Mouse (Mus musculus): ENCODE data around the gene Haus4. TPM values are rescaled to one million over a fixed set of nuclear protein-coding genes. Genes with fewer than 3 reads are reported as not detected.

Gene Haus4
- total RNA-seq, 4 experiments from 2014 or later, result 3.0 to 4.7 (median 3.4) TPM

GRCm38 (mm10) chr14:54496706-54497105 is 57.7 kb downstream of the Haus4 start:
- DNase-seq (ENCODE audit: low spot score in 2 of 2), result no peak

GRCm38 (mm10) chr14:54494234-54494633 is 60.2 kb downstream of the Haus4 start:
- no peak for DNase-seq (ENCODE audit: low spot score in 2 of 2)

DNA sequence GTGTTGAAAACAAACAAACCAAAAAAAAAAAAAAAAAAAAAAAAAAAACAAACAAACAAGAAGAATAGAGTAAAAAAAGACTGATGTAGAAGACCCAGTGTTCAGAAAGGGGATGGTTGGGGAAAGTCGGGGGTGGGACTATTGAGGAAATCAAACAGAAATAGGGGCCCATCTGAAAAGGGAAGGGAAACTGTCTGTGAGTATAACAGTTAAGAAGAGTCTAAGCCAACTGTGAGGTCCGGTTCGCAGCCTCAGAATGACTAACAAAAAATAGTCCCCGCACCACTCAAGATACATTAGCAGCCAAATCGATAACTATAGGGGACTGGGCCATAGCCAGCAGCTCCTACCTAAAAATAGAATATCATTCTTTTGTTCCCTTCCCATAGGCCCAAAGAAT is 61.2 kb downstream of the Haus4 start:
- DNase-seq (ENCODE audit: low spot score in 2 of 2), result no peak

DNA sequence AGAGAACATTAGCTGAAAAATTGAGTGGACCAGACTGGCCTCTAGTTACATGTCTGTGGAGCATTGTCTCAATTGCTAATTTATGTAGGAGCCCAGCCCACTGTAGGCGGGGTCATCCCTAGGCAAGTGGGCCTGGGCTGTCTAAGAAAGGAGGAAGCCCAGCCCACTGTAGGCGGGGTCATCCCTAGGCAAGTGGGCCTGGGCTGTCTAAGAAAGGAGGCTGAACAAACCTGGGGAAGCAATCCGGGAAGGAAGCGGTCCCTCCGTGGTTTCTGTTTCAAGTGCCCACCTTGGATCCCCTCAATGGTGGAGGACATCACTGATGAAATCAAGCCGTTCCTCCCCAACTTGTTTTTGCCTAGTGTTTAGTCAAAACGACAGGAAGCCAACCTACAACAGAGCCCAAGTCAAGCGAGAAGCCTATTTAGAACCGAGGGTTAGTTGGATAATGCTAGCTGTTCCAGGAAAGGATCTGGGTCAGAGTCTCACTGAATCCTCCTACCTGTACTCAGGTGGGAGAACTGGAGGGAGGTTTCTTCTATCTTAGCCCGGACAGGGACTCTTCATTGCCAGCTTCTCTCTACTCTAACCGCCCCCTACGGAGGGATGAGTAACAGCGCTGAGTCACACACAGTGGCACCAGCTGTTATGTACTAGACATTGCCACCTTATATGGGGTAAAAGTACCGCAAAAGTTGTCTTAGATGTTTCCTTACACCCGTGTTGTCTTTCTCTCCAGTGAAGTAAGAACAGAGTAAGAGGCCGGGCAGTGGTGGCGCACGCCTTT is 61.9 kb downstream of the Haus4 start:
- DNase-seq (ENCODE audit: low spot score in 2 of 2), result peak in 1 of 2 experiments; percentile 77

Other genes starting within 250 kb of the Haus4 start
- gene Oxa1l, start 193.8 kb downstream of the Haus4 start, total RNA-seq (2022), result 10 to 100 TPM; 51.0 to 56.7 (median 55.1) TPM
- 1 to 10 TPM; 1.1 to 7.5 (median 3.4) TPM for gene Slc7a7, start 136.8 kb downstream of the Haus4 start, total RNA-seq (2022)
- 100 to 1,000 TPM in 2 of 4 experiments, 10 to 100 TPM in 2; 71.6 to 109 (median 87.4) TPM for gene Mrpl52, start 127.7 kb downstream of the Haus4 start, total RNA-seq (2022)
- gene Mmp14, start 123.0 kb downstream of the Haus4 start, total RNA-seq (2022), result 10 to 100 TPM in 3 of 4 experiments, 1 to 10 TPM in 1; 8.7 to 14.8 (median 11.9) TPM
- gene Lrp10, start 90.5 kb downstream of the Haus4 start, total RNA-seq (2022), result 10 to 100 TPM; 24.1 to 27.4 (median 25.8) TPM
- gene Rem2, start 78.5 kb downstream of the Haus4 start, total RNA-seq (2022), result 10 to 100 TPM; 11.7 to 18.2 (median 13.6) TPM
- 10 to 100 TPM; 50.0 to 58.5 (median 55.0) TPM for gene Prmt5, start 37.1 kb downstream of the Haus4 start, total RNA-seq (2022)
- gene Ajuba, start 22.9 kb upstream of the Haus4 start, total RNA-seq (2022), result 1 to 10 TPM; 1.3 to 2.4 (median 1.7) TPM
- gene 4931414P19Rik, start 51.4 kb upstream of the Haus4 start, total RNA-seq (2022), result 1 to 10 TPM; 4.7 to 6.3 (median 5.7) TPM
- 100 to 1,000 TPM; 151 to 185 (median 175) TPM for gene Psmb5, start 63.4 kb upstream of the Haus4 start, total RNA-seq (2022)
- under 1 TPM in 3 of 4 experiments, not detected in 1; 0.14 to 0.63 (median 0.14) TPM for gene Psmb11, start 66.8 kb upstream of the Haus4 start, total RNA-seq (2022)
- gene Gm17606, start 86.3 kb upstream of the Haus4 start, total RNA-seq (2022), result not detected
- gene Cdh24, start 86.7 kb upstream of the Haus4 start, total RNA-seq (2022), result 1 to 10 TPM; 7.5 to 8.1 (median 7.8) TPM
- 10 to 100 TPM; 17.0 to 22.4 (median 19.2) TPM for gene 1700123O20Rik, start 131.6 kb upstream of the Haus4 start, total RNA-seq (2022)
- gene Acin1, start 132.3 kb upstream of the Haus4 start, total RNA-seq (2022), result 100 to 1,000 TPM; 154 to 188 (median 170) TPM
- gene Gm29776, start 144.2 kb upstream of the Haus4 start, total RNA-seq (2022), result not detected
- gene Cebpe, start 157.6 kb upstream of the Haus4 start, total RNA-seq (2022), result not detected
- 10 to 100 TPM; 54.5 to 60.7 (median 58.5) TPM for gene Slc7a8, start 227.3 kb upstream of the Haus4 start, total RNA-seq (2022)